Mouse (Mus musculus) left cerebral cortex, postnatal 25 days (tissue): ENCODE data around the gene Fam206a. TPM values are rescaled to one million over a fixed set of nuclear protein-coding genes. Genes with fewer than 3 reads are reported as not detected.

Source experiments
- DNase-seq, 2 experiments: peaks; one replicate each; pipeline ENCODE4 v3.0.0; 2022; ENCODE audit warnings: low spot score in 2 of 2, mixed read lengths in 1 of 2
- intact Hi-C: fragments of 180-260 bp; cut with DNase I; formaldehyde crosslinking; loops from one replicate; pipeline ENCODE4 v1.15.1; 2025
- total RNA-seq, 2 experiments: library from RNA; stranded (reverse); gene quantifications; 2 replicates each; pipeline ENCODE4 v1.2.3; 2021

Fam206a gene
- 10 to 100 TPM; 19.2 to 20.3 TPM for total RNA-seq

DNA sequence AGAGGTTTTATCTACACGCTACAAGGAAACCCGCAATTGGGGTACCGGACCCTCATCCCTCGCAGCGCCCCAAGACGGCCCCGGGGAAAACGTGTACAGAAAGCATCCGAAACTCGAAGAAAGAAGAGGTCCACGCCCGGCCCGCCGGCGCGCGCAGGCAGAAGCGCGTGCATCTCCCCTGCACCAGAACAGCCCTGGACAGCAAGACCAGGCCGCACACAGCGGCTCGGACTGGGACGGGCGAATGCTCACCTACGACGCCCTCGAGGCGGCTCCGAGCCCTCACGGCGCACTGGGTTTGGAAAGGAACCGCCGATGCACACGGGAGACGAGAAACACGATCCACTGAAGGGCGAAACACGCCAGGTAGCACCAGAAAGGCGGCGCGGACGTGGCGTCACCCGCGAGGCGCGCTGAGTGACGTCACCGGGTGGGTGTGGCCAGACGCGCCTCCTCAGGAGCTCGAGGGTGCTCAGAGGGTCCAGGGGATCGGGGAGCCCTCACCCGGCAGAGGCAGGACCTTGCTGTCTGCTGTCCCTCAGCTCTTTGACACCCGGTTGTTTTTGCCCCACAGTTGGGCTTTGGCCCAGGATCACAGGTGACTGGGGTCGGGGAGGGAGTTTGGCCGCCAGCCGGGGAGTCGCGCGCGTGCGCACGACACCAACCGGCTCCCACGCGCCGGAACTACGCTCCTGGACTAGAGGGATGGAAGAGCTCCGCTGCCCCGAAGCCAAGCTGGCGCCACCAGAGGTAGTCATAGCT, at the start of gene Fam206a, which contains the start of gene Elp1:
TSS of gene Fam206a (plus strand) at position 439 of the 762 bp plus-strand sequence.
TSS of gene Elp1 (minus strand) at position 425 of the 762 bp plus-strand sequence.
- DNase-seq = peak; percentile 97 to 99
- intact Hi-C loops = no loop called here

DNA sequence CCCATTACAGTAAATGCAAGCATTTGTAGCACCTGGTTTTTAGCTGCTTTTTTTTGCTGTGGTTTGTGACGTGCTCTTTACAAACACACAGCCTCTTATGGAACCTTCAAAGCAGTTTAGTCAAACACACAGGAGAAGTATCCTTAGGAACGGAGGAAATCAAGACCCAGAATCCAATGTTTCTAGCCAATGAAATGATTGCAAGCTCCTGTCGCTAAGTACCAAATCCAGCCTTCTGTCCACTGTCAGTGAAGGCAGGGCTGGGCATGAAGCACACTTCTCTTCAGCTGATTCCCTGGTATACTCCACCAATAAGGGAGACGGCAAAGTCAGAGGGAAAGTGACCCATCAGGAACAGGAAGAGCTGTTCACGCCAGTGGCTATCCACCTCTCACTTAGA, 46.1 kb upstream of the Fam206a start:
- intact Hi-C loops = loop anchor here (5.0 kb wide), 1 partner anchor 49 kb away; no protein-coding TSS in a partner anchor
- no peak for DNase-seq

DNA sequence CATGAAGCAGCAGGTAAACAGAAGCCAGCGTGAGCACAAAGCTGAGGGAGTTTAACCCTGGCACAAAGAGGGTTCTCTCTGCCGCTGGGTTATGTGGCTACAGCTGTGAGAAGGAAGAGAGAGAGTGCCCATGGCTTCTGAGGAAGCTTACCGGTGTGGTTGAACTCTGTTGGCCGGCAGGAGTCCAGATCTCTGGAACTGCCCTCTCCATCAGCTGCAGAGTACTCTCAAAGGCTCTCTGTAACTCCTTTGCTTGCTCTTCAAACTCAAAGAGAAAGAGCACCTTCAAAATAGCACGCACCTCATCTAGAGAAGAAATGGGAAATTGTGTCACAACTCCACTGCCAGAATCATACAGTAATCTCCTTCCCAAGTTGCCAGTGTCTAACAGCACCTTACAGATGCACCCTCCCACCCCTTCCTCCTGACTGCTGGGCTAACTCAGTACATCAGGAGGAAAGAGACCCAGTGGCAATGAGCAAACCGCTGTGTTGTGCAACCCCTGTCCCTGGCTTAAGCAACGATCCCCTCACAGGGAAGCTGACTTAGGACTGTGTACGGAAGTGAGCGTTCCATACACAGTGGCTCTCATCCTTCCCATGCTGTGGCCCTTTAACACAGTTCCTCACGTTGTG, 45.1 kb upstream of the Fam206a start:
- intact Hi-C loops = loop anchor here (5.0 kb wide), 1 partner anchor 50 kb away; no protein-coding TSS in a partner anchor
- no peak for DNase-seq

DNA sequence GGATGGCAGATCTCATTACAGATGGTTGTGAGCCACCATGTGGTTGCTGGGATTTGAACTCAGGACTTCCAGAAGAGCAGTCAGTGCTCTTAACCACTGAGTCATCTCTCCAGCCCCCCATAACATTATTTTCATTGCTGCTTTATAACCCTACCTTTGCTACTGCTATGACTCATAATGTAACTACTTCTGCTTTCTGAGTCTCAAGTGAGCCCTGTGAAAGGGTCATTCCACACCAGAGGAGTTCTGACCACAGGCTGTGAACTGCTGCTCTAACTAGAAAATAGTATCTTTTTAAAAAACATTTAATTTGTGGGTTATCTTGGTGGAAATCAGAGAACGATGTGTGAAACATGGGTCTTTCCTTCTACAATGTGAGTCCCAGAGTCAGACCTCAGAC, 44.5 kb upstream of the Fam206a start:
- no peak for DNase-seq
- intact Hi-C loops = loop anchor here (5.0 kb wide), 1 partner anchor 50 kb away; no protein-coding TSS in a partner anchor

DNA sequence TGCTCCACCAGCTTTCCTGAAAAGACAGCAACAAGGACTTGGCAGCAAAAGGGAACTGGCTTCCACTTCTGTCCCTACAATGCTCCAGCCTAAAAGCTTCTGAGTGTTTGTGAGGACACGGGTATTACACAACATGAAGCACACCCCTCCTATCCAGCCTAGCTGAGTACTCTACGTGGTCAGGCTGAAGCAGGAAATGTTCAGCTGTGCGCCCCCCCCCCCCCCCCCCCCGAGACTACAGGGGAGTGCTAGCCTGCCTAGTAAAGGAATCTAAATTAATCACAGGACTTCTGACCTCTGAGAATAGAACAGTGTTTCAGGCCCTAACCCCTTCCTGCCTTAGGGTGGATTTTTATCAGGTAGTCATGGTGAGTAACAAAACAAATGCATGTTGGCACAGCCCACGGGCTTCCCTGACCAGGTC, 34.3 kb upstream of the Fam206a start:
- DNase-seq = peak in 1 of 2 experiments; percentile 44
- intact Hi-C loops = no loop called here

DNA sequence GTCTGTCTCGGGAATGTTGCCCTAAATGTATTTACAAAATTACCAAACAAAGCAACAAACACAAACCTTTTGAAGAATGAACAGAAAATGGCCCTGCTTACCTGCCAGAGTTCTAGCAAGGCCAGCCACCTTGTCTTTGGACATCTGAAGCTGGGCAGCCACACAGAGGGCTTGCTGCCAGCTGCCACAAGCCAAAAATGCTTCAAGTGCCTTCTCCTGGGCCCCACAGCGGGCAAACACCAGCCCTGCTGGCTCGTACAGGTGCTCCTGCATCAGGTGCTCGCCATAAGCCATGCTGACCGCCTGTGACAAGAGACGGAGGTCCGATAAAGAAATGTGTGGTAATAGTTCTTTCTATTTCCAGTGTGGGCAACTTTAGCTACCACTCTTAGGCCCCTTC, 33.2 kb upstream of the Fam206a start:
- no peak for DNase-seq
- intact Hi-C loops = no loop called here

DNA sequence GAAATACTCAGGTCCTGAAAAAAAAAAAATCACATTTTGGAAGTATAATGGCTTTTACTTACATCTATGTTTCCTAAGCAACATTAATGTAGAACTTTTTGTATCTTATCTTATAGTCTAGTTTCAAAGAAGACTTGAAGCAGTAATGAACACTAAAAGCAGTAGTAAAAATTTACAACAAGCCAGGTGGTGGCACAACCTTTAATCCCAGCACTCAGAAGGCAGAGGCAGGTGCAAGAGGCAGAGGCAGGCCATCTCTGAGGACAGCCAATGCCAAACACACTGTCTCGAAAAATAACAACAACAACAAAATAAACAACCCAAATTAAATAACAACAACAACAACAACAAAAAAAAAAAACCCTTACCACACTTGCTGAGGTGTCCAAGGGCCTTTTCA, 31.1 kb upstream of the Fam206a start:
- intact Hi-C loops = no loop called here
- DNase-seq = no peak

DNA sequence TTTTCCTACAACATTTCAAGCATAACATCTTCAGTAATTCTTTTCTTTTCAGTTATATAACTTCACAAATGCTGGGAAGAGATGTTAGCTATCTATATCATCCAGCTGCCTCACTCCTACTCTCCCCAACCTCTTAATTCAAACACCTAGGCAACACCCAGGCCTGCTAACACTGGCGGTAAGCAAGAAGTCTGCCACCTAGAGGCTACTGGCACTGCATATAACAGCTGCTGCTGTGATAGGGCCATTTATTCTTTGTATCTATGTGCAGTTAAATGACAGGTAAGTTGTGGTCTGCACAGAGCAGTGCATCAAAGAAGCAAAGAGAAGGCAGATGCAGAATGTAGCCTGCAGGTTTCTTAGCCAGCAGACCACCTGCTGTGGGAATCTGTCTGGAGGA, 10.8 kb upstream of the Fam206a start:
- intact Hi-C loops = no loop called here
- DNase-seq = peak in 1 of 2 experiments; percentile 47

DNA sequence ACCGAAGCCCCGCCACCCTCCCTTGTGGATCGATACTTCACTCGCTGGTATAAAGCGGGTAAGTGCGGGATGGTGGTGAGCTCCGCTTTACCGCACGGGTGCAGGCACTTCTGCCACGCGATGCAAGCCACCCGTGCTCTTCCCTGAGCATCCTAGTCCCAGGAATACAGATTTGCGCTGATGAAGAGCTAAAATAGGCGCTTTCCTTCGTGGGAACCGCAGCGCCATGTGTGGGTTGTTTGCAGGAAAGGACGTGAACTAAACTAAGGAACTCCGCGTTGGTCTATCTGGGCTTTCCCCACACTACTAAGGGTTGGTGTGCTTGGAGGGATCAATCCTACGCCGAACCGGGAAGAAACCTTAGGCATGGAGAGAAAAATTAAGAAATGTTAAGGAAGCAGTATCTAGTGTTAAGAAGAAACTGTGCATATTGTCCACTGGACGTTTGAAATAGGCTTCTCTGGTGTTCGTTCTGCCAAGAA, 565 bp downstream of the Fam206a start:
- DNase-seq = no peak
- intact Hi-C loops = no loop called here

DNA sequence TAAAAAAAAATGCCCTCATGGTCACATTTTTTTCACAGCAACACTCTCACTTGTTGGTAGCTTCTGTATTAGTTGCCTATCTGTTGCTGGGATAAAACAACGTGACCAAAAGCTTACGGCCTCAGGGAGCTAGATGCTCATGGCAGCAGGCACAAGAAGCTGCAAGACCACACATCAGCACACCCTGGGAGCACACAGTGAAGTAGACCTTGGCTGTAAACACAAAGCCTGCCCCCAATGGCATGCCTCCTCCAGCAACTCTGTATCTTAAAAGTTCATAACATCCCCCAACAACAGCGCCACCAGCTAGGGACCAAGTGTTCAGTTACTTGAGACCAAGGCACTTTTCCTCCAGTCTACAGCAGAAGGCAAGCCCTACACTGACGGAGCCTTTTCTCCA, 6.9 kb downstream of the Fam206a start:
- intact Hi-C loops = no loop called here
- DNase-seq = no peak

DNA sequence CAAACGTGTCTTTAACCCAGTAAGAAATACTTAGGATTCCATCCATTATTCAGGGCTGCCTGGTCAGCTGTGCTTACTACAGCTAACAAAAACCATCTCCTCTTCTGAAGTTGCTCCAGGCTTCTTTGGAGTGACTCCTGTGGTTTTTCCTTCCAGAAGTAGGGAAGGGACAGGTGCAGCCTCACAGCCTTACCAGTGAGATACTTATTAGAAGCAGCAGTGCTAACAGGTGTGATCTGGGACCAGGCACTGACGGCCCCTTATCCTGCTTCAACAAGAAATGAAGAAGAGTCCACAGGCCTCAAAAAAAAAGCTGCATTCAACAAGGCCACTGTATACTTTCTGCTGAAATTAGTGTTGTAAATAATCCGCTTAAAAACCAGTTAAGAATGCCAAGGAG, 9.5 kb downstream of the Fam206a start:
- DNase-seq = no peak
- intact Hi-C loops = no loop called here

DNA sequence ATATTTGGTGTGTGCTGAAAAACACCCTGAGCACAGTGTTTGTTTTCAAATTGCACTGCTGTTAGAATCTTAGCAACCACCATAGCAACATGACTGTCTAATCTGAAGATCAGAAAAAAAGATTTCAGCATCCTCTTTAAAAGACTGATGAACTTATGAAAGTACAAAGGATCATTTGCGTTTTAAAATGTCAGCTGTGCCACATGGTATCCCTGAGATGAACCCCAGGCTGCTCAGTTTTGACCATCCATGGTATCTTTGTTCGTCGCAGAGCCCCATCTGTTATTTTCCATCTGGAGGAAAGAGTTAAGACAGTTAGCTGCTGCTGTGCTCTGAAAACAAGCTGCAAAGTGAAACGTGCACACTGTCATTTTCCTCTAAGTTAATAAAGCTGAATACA, 10.0 kb downstream of the Fam206a start:
- no peak for DNase-seq
- intact Hi-C loops = no loop called here

DNA sequence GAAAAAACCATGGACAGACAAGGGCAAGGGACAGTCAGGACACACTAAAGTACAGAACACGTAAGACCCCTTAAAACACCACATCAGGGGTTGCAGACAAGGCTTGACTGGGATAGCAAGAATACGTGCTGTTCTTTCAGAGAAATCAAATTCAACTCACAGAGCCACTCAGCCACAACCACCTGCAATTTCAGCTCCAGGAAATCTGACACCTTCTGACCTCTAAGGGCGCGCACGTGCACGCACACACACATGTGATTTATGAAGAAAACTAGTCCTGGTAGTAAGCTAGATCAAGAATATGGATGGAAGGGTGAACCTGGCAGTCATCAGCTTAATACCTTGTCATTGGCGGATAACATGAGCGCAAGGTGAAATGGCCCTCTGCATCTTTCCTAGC, 13.0 kb downstream of the Fam206a start:
- no peak for DNase-seq
- intact Hi-C loops = no loop called here

DNA sequence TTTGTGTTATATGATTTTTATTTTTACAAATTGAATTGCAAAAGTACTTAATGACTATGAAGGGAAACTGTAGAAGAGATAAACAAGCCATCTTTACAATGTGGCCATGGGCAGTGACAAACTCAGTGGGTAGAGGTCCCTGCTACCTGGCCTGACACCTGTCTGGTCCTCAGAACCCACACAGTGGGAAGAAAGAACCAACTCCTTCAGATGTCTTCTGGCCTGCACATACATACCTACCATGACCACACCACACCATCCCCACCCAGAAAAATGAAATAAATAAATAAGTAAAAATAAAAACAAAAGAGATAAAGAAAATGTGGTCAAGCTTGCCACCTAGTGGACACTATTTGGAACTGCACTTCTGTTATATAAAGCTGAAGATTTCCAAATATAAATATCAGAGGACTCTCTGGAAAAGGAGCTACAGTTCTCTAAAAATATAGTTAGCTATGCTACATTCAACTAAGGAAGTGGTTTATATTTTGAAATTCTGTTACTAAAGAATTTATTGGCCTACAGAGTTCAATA, 17.9 kb downstream of the Fam206a start:
- intact Hi-C loops = no loop called here
- peak; percentile 28 to 63 for DNase-seq

DNA sequence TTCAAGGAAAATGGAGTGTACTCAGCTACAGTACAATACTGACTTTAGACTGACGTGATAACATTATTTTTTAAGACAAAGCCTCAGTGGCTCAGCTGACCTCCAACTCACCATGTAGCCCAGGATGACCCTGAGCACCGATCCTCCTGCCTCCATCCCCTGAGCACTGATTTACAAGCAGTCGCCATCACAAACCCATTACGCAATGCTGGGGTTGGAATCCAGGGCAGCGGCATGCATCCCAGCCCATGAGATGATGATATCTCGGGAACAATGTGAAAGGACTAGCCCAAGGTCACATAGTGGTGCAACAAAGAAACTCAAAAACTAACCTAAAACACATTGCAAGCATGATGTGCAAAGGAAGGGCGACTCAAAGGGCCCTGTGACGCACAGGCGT, 22.1 kb downstream of the Fam206a start:
- DNase-seq = no peak
- intact Hi-C loops = no loop called here

DNA sequence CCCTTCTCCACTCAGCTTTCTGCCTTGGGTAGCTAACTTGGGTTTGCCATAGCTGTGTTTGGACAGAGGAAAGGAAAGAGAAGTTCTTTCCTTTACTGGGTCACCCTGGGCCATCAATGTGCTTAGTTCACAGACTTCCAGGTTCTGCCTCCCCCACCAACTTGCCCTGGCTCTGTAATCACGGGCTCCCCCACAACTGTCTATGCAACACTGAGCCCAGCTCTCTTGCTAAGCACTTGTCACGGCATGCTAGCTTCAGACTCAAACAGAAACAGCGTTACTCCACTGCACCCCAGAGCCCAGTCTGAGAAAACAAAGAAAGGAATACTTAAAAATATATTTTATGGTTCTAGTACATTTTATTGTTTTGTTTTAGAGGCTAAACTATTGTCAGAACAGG, 26.8 kb downstream of the Fam206a start:
- intact Hi-C loops = no loop called here
- no peak for DNase-seq

DNA sequence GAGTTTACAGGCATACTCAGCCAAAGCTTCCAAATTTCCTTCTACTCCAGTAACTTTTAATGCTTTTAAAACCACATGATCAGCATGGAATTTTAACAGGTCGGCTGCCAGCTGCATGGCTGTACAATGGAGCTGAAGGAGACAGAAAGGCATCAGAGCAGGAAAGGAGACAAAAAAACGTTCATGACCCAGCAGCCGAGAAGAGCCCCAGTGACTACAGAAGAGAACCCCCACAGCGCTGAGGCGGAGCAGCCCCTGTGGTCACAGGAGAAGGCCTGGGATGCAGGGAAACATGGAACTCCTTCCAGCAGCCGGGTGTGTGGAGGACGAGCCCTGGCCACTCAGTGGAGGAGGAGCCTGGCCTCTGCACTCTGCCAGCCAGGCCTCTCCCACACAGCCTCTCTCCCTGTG, 27.4 kb downstream of the Fam206a start:
- intact Hi-C loops = no loop called here
- DNase-seq = peak in 1 of 2 experiments; percentile 11

DNA sequence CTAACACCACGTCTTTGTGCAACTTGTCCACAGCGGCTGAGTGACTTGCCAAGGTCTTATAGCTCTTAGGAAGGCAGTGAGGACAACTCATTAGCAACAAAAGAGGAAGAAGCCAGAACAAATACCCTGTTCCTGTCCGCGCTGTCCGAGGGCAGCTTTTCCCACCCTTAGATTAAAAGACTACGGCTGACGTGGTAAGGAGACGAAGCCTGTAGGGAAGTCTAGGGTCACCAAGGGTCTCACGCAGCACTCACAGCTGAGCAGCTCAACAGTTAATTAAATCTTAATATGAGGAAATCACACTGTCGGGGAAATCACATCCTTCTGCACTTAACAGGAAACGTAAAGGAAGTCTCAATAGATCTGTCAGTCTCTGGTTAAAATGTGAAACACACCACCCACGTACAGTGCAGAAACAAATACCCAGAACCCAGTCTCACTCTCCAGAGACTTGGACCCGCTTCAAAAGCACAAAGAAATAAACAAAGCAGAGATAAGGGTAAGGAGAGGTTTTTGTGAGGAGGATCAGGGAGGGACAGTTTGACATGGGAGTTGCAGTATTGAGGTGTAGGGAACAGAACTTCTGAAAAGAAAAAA, 29.0 kb downstream of the Fam206a start:
- intact Hi-C loops = no loop called here
- DNase-seq = no peak

DNA sequence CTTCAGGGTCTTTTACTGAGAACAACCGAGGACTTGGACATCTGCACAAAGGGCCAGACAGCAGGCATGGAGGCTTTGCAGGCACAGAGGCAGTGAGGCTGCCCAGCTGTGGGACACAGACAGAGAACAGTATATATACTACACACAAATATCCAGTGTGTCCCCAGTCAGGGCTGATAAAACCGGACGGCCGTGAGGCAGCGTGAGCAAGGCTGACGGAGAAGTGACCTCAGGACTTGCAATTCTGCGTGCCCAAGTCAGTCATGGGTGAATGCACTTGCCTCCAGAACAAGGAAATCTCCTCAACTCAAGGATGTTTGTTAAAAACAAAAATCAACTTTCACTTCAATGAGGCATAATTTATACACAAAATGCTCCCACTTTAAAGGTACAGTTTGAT, 29.9 kb downstream of the Fam206a start:
- no peak for DNase-seq
- intact Hi-C loops = no loop called here

DNA sequence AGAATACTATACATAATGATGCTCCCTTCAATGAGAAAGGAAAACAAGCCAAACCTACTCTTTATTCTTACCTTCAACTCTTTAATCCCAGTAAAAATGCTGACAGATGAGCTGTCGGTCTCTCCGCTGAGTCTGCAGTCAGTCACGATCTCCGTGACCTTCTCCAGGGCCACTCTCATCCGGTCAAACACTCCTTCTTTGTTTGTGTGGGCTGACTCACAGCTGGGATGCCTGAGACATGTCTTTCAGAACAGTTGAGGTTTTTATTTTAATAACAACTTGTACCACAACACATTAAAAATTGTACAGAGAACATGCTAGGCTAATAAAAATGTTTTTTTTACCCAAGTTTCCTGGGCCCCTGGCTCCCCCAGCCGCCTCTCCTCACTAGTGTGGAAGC, 35.5 kb downstream of the Fam206a start:
- intact Hi-C loops = no loop called here

More for the DNA sequence above, 35.5 kb downstream of the Fam206a start:
- no peak for DNase-seq
